Mouse (Mus musculus) regulatory T cell (primary cell): ENCODE data around the gene Plekhh1.

Source experiments
- in situ Hi-C: fragments of 300-600 bp; cut with MboI, MseI; formaldehyde crosslinking; loops from one replicate; pipeline ENCODE4 v1.15.1; 2025; ENCODE audit warnings: high pct_unique_total_duplicates

Plekhh1 gene

GRCm38 (mm10) chr12:79028911-79029861, at the start of gene Plekhh1:
Gene Plekhh1 (plus strand): TSS chr12:79029163.
- in situ Hi-C loops: no loop called here

DNA sequence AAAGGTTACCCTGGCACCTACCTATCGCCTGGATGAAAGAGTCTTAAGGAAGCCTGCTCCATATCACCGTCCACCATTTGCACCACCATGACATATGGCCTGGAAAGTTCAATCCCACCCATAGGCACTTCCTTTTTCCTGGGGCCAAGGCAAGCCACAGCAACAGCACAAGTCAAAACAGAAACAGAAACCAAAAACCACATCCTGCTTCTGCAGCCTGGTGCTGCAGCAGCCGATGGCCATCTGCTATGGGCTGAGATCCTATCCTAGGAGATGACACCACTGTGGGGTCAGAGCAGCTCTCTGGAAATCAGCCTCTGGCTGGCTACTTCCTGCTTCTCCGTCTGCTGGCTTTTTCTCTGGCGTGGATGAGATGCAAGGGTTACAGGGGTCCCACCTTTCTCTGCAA, 48.3 kb upstream of the Plekhh1 start:
- in situ Hi-C loops: no loop called here

GRCm38 (mm10) chr12:78981131-78981530, 47.8 kb upstream of the Plekhh1 start:
- in situ Hi-C loops: no loop called here

DNA sequence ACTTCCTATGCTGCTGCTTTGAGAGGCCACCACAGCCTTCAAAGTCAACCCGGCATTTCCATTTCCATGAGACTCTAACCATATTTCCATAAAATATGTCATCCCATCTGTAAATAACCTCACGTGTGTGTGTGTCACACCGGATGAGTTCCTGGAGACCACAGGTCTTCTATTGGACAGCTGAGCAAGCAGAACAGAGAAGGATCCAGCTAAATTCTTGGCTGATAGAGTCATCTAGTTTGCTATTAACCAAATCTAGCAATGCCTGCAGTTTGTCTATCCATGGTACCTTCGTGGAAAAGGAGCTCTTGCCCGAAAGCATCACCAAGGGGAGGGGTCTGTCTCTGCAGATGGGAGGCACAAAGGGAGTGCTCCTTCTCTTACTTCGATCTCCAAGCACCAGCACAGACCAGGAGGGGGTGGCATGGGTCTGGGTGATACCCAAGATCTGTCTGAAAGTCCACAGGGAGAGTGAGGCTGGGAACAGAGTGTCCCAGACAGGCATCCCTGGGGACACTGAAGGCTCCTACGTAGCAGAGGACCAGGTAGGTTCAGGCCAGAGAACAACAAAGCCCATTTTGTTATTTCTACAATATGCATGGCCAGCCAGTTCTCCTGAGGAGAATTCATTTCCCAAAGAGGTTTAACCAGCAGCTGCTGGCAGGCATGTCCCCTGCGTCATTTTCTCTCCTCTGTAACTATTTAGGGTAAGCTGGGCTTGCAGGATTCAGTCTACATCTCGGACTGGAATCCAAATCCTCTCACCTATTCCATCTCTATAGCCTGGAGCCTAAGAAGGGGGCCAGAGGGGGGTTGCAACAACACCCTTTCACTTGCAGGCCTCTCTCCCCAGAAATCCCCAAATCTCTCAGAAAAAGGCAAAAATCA, 46.8 kb upstream of the Plekhh1 start:
- in situ Hi-C loops: no loop called here

DNA sequence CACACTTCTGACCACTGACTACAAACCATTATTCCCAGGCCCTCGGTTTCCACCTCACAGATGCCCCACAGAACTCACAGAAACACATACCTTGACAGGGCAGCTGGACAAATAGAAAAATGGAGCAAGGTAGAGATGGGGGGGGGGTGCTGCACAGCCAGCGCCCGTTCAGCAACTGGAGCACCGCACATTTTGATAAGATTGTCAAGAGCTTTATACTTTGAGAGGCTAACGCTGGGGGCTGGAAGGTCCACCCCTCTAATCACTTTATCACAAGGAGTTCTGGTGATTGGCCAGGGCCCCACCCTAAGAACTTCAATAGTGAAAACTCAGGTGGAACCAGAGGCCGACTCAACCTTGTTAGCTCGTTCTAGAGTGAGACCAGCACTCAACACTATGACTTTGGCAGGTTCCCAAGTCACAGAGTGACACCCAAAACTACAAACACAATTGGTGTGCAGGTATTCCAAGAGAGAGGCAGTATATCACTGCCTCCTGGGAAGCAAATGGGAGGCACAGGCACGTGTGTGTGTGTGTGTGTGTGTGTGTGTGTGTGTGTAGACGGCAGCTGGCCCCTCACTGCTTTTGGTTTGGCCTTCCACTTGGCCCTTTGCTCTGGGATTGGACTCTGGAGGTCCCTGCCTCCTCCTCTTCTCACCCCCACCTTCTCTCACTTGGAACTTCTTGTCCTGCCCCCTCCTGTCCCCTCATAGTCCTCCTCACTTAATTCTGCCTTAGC, 45.5 kb upstream of the Plekhh1 start:
- in situ Hi-C loops: no loop called here

DNA sequence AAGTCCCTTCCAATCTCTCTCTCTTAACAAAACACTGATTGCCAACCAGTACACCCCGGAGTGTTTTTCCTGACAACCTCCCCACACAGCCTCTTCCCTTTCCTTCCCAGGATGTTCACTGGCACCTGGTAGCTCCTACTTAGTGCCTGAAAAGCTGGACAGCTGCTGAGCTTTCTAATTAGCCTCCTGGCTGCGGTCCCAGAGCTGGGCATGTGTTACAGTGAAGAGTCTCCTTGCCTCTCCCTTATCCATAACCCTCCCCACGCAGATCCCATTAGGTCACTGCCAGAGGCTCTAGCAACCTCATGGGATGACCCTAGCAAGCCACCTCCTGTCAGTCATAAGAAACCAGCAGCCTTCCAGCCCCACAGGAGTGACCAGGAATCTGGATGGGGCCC, 44.9 kb upstream of the Plekhh1 start:
- in situ Hi-C loops: no loop called here

DNA sequence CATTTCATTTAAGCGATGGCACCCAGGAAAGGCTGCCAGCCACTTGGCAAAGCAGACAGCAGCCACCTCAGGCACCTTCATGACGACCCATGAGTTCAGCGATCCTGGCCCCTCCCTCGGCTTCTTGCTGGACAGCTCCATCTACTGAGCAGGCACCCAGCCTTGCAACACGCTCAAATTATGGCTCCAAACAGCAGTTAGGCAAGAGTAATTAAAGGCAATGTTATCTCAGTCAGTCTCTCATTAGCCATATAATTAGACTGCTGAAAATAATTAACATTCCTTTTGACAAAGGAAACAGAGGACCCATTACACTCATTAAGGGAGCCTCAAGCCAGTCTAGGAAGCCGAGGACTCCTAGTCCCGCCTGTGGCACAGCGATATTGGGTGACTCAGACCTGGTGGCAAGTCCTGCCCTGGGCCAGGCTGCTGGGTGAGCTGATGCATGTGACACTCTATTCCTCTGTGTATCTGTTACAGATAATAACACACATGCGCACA, 41.3 kb upstream of the Plekhh1 start:
- in situ Hi-C loops: no loop called here

DNA sequence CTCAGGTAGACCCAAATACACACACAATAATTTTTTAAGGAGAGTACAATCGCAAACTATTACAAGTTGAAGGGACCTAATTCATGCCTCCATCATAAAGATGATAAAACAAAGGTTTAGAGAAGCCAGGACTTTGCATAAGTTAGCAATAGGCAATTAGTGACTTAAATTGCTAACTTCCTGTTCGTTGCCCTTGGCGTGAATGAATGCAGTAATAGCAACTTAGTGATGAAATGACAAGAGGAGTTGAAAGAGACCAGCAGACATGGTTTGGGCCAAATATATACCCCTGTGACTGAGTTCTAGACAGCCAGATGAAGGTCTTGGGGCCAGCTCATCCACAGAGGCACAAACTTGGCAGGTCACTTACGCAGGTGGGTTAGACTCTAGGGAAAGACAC, 32.7 kb upstream of the Plekhh1 start:
- in situ Hi-C loops: no loop called here

DNA sequence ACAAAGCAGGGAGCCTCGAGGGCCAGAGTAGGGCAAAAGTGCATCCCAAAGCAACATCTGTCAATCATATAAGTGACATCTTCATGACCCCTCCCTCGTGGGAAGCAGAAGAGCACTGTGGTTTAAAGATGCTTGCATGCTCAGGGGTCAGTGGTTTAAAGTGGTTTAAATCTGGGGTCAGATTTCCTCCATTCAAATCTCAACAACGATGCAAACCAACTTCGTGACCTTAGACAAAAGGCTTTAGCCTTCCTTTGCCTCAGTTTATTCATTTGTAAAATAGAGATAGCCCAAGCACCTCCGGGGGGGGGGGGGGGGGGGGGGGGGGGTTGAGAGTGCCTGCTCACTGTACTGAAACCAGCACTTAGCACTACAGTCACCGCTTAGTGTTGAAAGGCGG, 32.3 kb upstream of the Plekhh1 start:
- in situ Hi-C loops: no loop called here

DNA sequence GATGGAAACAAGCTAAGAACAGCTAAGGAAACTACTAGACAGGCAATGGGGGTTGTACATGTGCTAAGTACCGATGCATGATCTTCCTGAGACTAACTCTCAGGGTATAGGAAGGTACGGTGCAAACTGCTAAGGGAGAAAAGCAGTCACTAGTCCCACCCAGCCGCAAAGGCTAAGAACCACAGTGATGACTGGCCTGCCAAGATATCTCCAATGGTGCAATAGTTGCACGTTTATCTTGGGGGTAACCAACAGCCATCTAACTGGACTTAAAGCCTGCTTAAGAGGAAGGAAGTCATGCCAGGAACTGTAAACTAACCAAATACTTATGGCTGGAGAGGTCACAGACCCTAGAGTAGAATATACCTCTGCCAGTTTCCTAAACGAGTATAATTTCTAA, 26.6 kb upstream of the Plekhh1 start:
- in situ Hi-C loops: no loop called here

- in situ Hi-C loops: no loop called here
These were observed 26.0 kb upstream of the Plekhh1 start for GRCm38 (mm10) chr12:79002978-79003377.

- in situ Hi-C loops: loop anchor here (5.0 kb wide), 1 partner anchor 93 kb away; no protein-coding TSS in a partner anchor
These were observed 23.5 kb upstream of the Plekhh1 start for GRCm38 (mm10) chr12:79005456-79005855.

DNA sequence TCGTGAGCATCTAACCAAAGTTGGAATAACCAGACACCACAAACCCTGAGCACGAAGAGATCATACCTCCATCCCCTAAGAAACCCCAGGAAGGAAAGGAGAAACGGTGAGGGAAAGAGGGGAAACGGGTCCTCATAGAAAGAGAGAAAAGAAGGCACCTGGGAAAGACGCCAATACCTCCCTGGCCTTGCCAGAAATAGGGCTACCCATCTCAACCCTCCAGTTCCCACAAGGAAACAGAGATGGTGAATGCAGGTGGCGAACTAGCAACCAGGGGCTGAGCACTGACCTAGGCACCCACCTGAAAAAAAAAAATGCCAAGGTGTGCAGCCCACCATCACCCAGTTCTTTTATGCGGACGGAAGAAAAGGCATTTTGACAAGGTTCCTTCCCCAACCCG, 22.9 kb upstream of the Plekhh1 start:
- in situ Hi-C loops: loop anchor here (5.0 kb wide), 1 partner anchor 94 kb away; no protein-coding TSS in a partner anchor

DNA sequence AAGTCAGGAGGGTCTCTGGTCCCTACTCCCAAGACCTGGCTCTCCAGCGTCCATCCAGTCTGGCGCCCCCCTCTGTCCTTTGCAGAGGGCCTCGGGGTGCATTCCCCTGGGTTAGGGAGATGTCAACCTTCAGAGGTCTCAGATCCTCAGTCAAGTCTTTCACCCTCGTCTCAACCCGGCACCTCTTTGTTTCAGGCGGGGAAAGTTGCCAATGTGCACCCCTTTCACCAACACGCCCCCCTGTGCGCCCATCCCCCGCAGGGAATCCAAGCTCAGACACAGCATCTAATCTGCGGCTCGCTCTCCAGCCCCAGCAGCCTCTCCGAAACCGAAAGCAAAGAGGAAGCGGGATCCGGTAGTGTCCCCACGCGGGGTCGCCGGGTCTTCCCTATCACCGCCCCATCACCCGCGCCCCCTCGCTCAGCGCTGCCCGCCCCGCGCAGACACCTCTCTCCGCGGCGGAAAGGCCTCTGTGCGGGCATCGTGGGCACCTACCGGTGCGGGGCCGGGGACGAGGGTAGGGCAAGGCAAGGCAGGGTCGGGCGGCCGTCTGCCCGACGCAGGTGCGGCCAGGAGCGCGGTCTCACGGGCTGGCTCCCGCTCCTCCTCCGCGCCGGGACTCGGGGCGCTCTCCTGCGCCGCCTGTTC, 22.4 kb upstream of the Plekhh1 start:
- in situ Hi-C loops: loop anchor here (5.0 kb wide), 1 partner anchor 94 kb away; no protein-coding TSS in a partner anchor

DNA sequence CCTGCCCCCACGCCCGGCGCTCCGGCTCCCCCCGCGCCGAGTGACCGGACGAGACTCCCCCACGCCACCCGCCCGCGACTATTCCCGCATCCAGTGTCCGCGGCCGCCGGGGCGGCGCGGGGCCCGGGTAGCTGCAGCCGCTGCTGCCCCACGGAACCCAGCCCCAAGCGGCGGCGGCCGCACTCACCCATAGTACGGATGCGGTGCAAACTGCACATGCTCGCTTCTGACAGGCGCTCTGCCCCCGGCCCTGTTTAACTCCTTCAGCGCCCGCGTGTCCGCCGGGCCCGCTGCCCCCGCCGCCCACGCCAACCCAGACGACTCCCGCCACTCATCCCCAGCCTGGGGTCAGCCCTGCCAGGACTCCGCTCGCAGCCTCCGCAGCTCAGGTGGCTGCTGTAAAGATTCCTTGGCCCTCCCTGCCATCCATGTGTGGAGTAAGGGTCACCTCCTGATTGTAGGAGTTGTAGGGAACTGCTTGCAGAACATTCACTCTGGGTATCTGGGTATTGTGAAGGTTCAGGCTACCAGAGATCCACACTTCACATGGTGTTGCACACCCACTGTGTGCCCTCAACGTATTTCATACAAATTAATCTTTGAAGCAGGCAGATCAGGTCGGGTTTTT, 21.7 kb upstream of the Plekhh1 start, which contains the start of gene Tmem229b:
TSS of gene Tmem229b (minus strand) at position 502 of the 628 bp plus-strand sequence.
- in situ Hi-C loops: loop anchor here (5.0 kb wide), 1 partner anchor 95 kb away; no protein-coding TSS in a partner anchor

DNA sequence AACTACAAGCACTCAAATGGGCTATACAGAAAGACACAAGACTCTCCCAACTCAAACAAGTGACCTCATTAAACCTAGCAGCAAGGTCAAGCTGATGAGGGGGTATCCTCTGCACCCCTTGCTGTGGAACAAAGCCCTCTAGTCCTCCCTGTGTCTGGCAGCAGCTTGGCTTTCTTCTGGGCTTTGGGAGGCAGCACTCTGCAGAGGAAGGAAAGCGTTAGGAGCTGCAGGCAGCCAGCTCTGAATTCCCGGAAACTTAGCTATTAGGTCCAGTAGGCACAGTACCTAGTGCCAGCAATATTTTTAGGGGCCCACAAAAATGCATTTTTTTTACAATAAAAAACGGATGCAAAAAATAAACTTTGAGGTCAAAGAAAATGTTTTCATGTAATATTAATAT, 18.4 kb upstream of the Plekhh1 start:
- in situ Hi-C loops: no loop called here

DNA sequence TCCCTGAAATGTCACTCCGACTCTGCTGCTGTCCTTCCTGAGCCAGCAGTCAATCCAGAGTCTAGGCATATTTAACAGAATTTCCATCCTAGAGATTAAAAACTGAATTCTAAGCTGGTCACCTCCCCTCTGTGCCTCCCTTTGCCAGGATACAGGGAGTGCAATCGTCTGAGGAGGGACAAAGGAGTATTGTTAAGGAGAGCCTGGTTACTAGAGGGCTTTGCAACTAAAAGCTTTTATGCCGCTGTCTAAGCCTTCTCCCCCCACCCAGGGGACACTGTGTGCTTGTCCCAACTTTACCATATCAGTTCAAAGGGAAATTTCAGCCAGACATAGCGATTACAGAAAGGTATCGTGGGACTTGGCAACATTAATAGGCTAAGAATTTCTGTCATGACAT, 12.9 kb upstream of the Plekhh1 start:
- in situ Hi-C loops: no loop called here

DNA sequence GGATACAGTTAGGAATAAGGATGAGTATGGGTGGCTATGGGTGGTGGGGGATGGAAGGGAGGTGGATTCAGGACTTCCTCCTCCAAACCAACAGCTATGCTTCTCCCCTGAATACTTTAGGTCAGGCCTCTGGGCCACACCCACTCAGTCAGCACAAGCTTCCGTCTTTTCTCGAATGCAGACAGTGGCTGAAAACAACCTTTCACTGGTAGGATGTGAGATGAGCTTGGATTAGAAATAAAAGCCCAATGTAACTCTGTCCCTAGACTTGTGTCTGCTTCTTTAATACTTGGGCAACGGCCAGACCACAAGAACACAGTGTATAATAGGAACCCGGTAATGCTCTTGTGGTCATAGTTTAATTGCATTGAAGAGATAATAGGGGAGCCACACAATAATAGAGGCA, 11.0 kb upstream of the Plekhh1 start:
- in situ Hi-C loops: no loop called here

- in situ Hi-C loops: loop anchor here (5.0 kb wide), 1 partner anchor 80 kb away; no protein-coding TSS in a partner anchor
These were observed 7.1 kb upstream of the Plekhh1 start for GRCm38 (mm10) chr12:79021902-79022301.

- in situ Hi-C loops: loop anchor here (5.0 kb wide), 1 partner anchor 79 kb away; no protein-coding TSS in a partner anchor
These were observed 6.1 kb upstream of the Plekhh1 start for GRCm38 (mm10) chr12:79022882-79023281.
